Mouse (Mus musculus): ENCODE results near the gene Mex3d. TPM values are rescaled to one million over a fixed set of nuclear protein-coding genes. Genes with fewer than 3 reads are reported as not detected.
A peak's percentile ranks its signal among the peaks of the same experiment; 100 is the strongest.

The Mex3d gene
- polyA plus RNA-seq, 1 experiment from 2014 or later: 0.72 TPM

DNA sequence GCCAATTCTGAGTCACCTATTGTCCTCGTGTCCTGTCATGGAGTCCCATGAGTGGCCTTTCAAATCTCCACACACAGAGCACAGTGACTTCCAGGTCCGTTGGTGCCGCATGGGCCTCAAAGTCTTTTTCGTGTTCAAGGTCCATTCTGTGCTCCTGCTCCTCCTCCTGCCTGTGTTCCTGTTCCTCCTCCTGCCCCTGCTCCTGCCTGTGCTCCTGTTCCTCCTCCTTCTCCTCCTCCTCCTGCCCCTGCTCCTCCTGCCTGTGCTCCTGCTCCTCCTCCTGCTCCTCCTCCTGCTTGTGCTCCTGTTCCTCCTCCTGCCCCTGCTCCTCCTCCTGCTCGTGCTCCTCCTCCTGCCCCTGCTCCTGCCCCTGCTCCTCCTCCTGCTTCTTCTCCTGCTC, 19.5 kb downstream of the Mex3d start:
- DNase-seq (no peak), ATAC-seq (no peak)
- no peaks in the 10 kb centered on the region for H3K36me3 ChIP-seq (replicated peaks; ENCODE audit: insufficient read depth, low read length)
- no peak overlapping the region for H3K27ac ChIP-seq (ENCODE audit: low read depth)
- peaks cover 20% of the 10 kb centered on the region for H3K27me3 ChIP-seq (ENCODE audit: insufficient read depth, low read length)
- WGBS (ENCODE audit: insufficient replicate concordance): 56% methylated on average over 5 of the region's 5 CpGs
- H3K4me1 ChIP-seq (ENCODE audit: insufficient read depth): no peaks in the 10 kb centered on the region; the same call in 1 of the 2 replicates
- no peaks in the 10 kb centered on the region for H3K9me3 ChIP-seq (ENCODE audit: low read length)
- no peak overlapping the region for H3K4me2 ChIP-seq (ENCODE audit: low read depth, low read length)
- no peak overlapping the region for H3K9ac ChIP-seq (replicated peaks)
- TF ChIP-seq EP300 (IDR thresholded peaks at IDR 0.05; ENCODE audit: low read depth): no peak
- H3K4me3 ChIP-seq (ENCODE audit: low read depth, low read length): no peak overlapping the region

- no peak overlapping the region for H3K4me3 ChIP-seq (ENCODE audit: low read depth, low read length)
- TF ChIP-seq CTCF (IDR thresholded peaks at IDR 0.05; ENCODE audit: low read depth) (no peak), EP300 (IDR thresholded peaks at IDR 0.05; ENCODE audit: low read depth) (no peak)
- no peak overlapping the region for H3K9ac ChIP-seq (replicated peaks)
- no peaks in the 10 kb centered on the region for H3K9me3 ChIP-seq (ENCODE audit: low read length)
- H3K27ac ChIP-seq (ENCODE audit: low read depth): no peak overlapping the region
- no peak for DNase-seq
- no peaks in the 10 kb centered on the region for H3K36me3 ChIP-seq (replicated peaks; ENCODE audit: insufficient read depth, low read length)
- no peak for ATAC-seq
- H3K4me2 ChIP-seq (ENCODE audit: low read depth, low read length): no peak overlapping the region
- H3K27me3 ChIP-seq (ENCODE audit: insufficient read depth, low read length): peaks cover 16% of the 10 kb centered on the region; the same call in 1 of the 2 replicates
- whole genome bisulfite sequencing (ENCODE audit: insufficient replicate concordance): 60% methylated on average over 6 of the region's 6 CpGs
- H3K4me1 ChIP-seq (ENCODE audit: insufficient read depth): no peaks in the 10 kb centered on the region
Observed at GRCm38 (mm10) chr10:80365736-80366135, 21.7 kb downstream of the Mex3d start.

GRCm38 (mm10) chr10:80363734-80364133, 23.7 kb downstream of the Mex3d start:
- no peak overlapping the region for H3K4me2 ChIP-seq (ENCODE audit: low read depth, low read length)
- TF ChIP-seq EP300 (IDR thresholded peaks at IDR 0.05; ENCODE audit: low read depth): no peak
- TF ChIP-seq CTCF (IDR thresholded peaks at IDR 0.05; ENCODE audit: low read depth): no peak
- 52% methylated on average over 6 of the region's 6 CpGs for WGBS (ENCODE audit: insufficient replicate concordance)
- no peak overlapping the region for H3K4me3 ChIP-seq (ENCODE audit: low read depth, low read length)
- peaks cover 29% of the 10 kb centered on the region; the same call in 1 of the 2 replicates for H3K27me3 ChIP-seq (ENCODE audit: insufficient read depth, low read length)
- H3K36me3 ChIP-seq (replicated peaks; ENCODE audit: insufficient read depth, low read length): no peaks in the 10 kb centered on the region
- ATAC-seq: no peak
- H3K4me1 ChIP-seq (ENCODE audit: insufficient read depth): no peaks in the 10 kb centered on the region
- no peaks in the 10 kb centered on the region for H3K9me3 ChIP-seq (ENCODE audit: low read length)
- DNase-seq: no peak
- H3K9ac ChIP-seq (replicated peaks): no peak overlapping the region
- no peak overlapping the region for H3K27ac ChIP-seq (ENCODE audit: low read depth)

- no peak overlapping the region for H3K9ac ChIP-seq (replicated peaks)
- H3K27me3 ChIP-seq (ENCODE audit: insufficient read depth, low read length): peaks cover 64% of the 10 kb centered on the region
- 5% methylated on average over 31 of the region's 31 CpGs for WGBS (ENCODE audit: insufficient replicate concordance)
- H3K4me2 ChIP-seq (ENCODE audit: low read depth, low read length): peak overlapping the region; percentile 58
- no peaks in the 10 kb centered on the region for H3K9me3 ChIP-seq (ENCODE audit: low read length)
- H3K27ac ChIP-seq (ENCODE audit: low read depth): no peak overlapping the region
- H3K4me1 ChIP-seq (ENCODE audit: insufficient read depth): peaks cover 3% of the 10 kb centered on the region
- H3K36me3 ChIP-seq (replicated peaks; ENCODE audit: insufficient read depth, low read length): no peaks in the 10 kb centered on the region
- peak; percentile 33 for TF ChIP-seq CTCF (IDR thresholded peaks at IDR 0.05; ENCODE audit: low read depth)
- no peak for TF ChIP-seq EP300 (IDR thresholded peaks at IDR 0.05; ENCODE audit: low read depth)
- ATAC-seq (peak; percentile 79), DNase-seq (peak; percentile 63)
- no peak overlapping the region for H3K4me3 ChIP-seq (ENCODE audit: low read depth, low read length)
Observed at GRCm38 (mm10) chr10:80357994-80358639, 29.3 kb downstream of the Mex3d start.

DNA sequence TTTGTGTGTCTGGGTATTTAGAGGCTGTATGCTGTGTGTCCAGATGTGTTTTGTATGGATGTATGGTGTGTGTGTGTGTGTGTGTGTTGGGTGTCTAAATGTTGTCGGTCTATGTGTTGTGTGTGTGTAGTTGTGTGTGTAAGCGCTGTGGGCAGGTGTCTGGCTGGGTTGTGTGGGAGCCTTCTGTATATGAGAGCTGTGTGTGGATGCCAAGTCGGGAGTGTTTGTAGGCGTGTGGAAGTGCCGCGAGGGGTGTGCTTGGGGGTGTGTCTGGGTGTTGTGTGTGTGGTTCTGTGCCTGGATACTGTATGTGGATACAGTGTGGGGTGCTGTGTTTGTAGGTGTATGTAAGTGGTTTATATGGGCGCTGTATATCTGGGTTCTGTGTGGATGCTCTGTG, 30.1 kb downstream of the Mex3d start:
- Histone ChIP-seq H3K27ac (ENCODE audit: low read depth) (no peak overlapping the region), H3K9ac (replicated peaks) (no peak overlapping the region), H3K9me3 (ENCODE audit: low read length) (no peaks in the 10 kb centered on the region), H3K27me3 (ENCODE audit: insufficient read depth, low read length) (peaks cover 67% of the 10 kb centered on the region), H3K4me1 (ENCODE audit: insufficient read depth) (peaks cover 3% of the 10 kb centered on the region), H3K4me2 (ENCODE audit: low read depth, low read length) (peak overlapping the region; percentile 58; the same call in 1 of the 2 replicates), H3K36me3 (replicated peaks; ENCODE audit: insufficient read depth, low read length) (no peaks in the 10 kb centered on the region), H3K4me3 (ENCODE audit: low read depth, low read length) (no peak overlapping the region)
- no peak for TF ChIP-seq CTCF (IDR thresholded peaks at IDR 0.05; ENCODE audit: low read depth)
- ATAC-seq (no peak), DNase-seq (no peak)
- 24% methylated on average over 7 of the region's 7 CpGs for WGBS (ENCODE audit: insufficient replicate concordance)

DNA sequence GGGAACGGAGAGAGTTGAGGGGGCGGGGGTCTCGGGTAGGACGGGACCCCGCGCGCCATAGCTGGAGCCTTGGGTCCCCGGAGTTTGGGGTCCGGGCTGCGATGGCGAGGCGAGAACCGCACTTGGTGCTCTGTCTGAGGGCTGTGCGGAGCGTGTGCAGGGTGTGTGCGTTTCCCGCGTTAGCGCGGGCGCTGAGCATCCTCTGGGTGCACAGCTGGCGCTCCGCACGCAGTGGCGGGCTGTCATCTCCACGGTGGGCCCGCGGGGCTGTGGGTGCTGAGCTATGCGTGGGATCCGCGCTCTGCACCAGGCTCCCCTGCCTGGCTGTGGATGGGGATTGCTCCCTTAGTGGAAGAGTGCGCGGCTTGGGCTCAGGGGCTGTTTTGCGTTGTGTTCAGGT, 30.7 kb downstream of the Mex3d start:
- Histone ChIP-seq H3K4me3 (ENCODE audit: low read depth, low read length) (no peak overlapping the region), H3K4me2 (ENCODE audit: low read depth, low read length) (no peak overlapping the region), H3K9me3 (ENCODE audit: low read length) (no peaks in the 10 kb centered on the region), H3K27ac (ENCODE audit: low read depth) (no peak overlapping the region), H3K27me3 (ENCODE audit: insufficient read depth, low read length) (peaks cover 67% of the 10 kb centered on the region), H3K9ac (replicated peaks) (no peak overlapping the region), H3K36me3 (replicated peaks; ENCODE audit: insufficient read depth, low read length) (no peaks in the 10 kb centered on the region), H3K4me1 (ENCODE audit: insufficient read depth) (peaks cover 3% of the 10 kb centered on the region)
- DNase-seq: no peak
- no peak for TF ChIP-seq EP300 (IDR thresholded peaks at IDR 0.05; ENCODE audit: low read depth)
- no peak for TF ChIP-seq CTCF (IDR thresholded peaks at IDR 0.05; ENCODE audit: low read depth)
- 3% methylated on average over 33 of the region's 34 CpGs for WGBS (ENCODE audit: insufficient replicate concordance)
- ATAC-seq: no peak

Measured in liver, postnatal 0 days (tissue).